Mouse (Mus musculus) heart, adult 2 months (tissue): ENCODE measurements around the gene Rapgef2.

ENCODE experiments used
- CTCF ChIP-seq: fragments of 200-600 bp; IDR thresholded peaks from 2 replicates; pipeline ENCODE4 v1.8.1; 2022; ENCODE audit warnings: antibody characterized with exemption, mild to moderate bottlenecking, moderate library complexity
- EP300 ChIP-seq: fragments of 200-500 bp; IDR thresholded peaks from 2 replicates; pipeline ENCODE4 v1.6.1; 2011; ENCODE audit warnings: low read depth, low read length, control low read depth; ENCODE audit not compliant: insufficient read depth
- POLR2A ChIP-seq: fragments of 200-500 bp; IDR thresholded peaks from 2 replicates; pipeline ENCODE4 v1.6.1; 2011; ENCODE audit warnings: mild to moderate bottlenecking, low read depth, low read length, control low read depth; ENCODE audit not compliant: insufficient read depth

- TF ChIP-seq POLR2A, result no peak
- TF ChIP-seq CTCF, result no peak
- no peak for TF ChIP-seq EP300
Observed at GRCm38 (mm10) chr3:79299401-79299800, 13.1 kb upstream of the Rapgef2 start.
